Mouse (Mus musculus) c-Kit-positive CD71-negative TER-119-negative erythroid progenitor cells, embryonic 14.5 days (primary cell): ENCODE data around the gene Itgb7.

Experiments used
- DNase-seq: peaks from one replicate; pipeline ENCODE4 v3.0.0-alpha.2; 2013; ENCODE audit warnings: low read depth

Itgb7 gene

GRCm38 (mm10) chr15:102231748-102232147 lies at the start of gene Itgb7:
Gene Itgb7, minus strand, starts transcription at chr15:102231944.
- no peak for DNase-seq

GRCm38 (mm10) chr15:102280623-102281022 lies 48.9 kb upstream of the Itgb7 start:
- no peak for DNase-seq

DNA sequence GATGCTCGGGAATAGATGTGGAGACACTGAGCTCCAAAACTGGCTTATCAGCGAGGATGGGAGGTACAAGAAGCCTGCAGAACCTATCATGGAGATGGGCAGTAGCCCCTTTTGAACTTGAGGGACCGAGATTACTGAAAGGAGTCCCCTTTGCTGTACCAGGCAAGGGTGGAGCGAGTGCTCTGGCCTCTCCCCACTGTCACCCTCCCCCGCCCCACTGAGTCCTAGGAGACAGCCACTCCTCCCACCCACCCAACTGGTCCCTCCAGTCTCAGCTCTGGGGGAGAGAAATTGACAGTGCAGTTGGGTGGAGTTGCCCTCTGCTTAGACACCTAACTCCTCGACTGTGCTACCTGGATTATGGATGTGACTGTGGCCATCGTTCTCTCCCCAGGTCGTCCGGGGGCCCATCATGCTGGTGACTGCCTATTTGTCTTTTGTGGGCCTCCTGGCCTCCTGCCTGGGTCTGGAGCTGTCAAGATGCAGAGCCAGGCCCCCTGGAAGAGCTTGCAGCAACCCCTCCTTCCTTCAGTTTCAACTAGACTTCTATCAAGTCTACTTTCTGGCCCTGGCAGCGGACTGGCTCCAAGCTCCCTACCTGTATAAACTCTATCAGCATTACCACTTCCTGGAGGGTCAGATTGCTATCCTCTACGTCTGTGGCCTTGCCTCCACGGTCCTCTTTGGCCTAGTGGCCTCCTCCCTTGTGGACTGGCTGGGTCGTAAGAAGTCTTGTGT lies 48.2 kb upstream of the Itgb7 start:
- no peak for DNase-seq

DNA sequence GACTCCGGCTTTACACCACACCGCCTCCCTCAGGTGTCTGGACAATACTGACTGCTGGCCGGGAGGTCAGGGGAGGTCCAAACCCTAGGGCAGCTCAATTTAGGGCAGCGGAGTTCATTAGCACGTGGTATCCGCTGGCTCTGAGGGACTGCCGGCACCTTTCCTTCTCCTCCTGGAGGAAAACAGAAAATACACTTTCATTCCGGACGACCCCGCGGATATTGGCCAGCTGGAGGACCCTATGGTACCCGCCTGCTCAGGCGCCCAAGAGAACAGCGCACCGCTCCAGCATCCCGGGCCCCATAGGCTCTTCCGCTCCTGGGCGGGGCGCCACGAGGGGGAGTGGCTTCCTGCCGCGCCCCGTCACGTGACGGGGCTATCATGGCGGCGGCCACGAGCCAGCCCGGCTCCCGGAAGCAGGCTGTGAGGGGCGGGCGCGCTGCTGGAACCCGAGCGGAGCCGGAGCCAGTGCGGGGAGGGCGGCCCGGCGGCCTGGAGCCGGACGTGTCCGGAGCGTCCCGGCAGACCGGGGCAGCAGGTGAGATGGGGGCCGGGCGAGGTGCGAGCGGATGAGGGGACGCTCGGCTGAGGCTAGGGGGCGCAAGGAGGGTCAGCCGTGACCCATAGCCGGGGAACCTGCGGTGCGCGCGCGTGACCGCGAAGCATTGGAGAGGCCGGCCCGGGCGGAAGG lies 47.5 kb upstream of the Itgb7 start, which contains the start of gene Mfsd5:
Gene Mfsd5 (plus strand): TSS at position 363 of the 691 bp plus-strand sequence.
- peak; percentile 76 for DNase-seq

DNA sequence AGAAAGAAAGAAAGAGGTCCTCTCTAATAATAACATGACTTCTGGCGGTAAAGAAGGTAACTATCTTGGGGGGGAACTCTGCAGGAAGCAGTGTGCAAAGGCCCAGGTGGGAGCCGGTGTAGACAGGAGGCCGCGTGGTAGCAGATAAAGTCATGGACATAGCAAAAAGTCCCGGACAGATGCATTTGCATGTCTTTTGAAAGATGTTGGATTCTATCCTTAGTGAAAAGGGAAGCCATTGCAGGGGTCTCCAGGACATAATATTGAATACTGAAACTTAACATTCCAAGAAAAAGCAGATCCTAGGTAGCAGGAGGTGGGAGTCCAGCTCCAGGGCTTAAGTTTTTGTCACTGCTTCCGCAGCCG lies 47.0 kb upstream of the Itgb7 start:
- no peak for DNase-seq

- no peak for DNase-seq
Measured at GRCm38 (mm10) chr15:102273982-102274716, 42.4 kb upstream of the Itgb7 start.

DNA sequence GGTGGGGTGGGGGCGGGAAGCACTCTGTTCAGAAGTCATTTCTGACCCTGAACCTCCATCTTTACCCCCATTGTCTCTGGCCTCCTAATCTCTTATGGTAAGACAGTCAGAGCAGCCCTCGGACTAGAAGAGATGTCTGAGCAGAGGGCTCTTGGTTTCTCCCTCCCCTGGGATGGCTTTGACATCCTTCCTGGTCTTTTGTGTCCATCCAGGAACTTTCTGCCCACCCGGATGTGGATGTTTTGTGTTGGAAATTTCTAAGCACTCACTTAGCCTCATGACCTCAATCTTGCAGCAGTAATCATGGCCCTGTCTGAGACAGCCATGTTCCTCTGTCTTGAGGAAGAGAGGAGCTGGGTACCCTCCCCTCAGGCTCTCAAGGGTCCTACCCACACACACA lies 39.7 kb upstream of the Itgb7 start:
- no peak for DNase-seq

- DNase-seq: no peak
Measured at GRCm38 (mm10) chr15:102270274-102270960, 38.7 kb upstream of the Itgb7 start, which contains the start of gene Gm9918. Gene Gm9918, plus strand, starts transcription at chr15:102270563.

- DNase-seq: no peak
Measured at GRCm38 (mm10) chr15:102265548-102265947, 33.8 kb upstream of the Itgb7 start.

DNA sequence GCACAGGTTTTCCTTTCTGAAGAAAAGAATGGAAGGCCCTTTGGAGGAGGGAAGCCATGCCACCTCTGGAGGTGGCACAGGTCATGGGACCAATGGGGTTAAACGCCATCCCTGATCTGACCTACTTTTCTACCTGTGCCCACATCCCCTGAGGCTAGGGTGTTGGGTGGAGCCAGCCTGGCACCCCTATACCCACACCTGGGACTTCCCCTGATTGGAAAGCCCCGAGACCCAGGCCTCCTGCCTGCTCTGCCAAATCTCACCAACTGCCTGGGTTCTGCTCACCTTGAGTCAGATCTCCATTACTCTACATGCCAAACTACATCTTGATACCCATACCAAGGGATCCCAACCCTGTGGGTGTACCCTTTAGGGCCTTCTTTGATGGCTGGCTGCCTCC lies 31.3 kb upstream of the Itgb7 start:
- no peak for DNase-seq

DNA sequence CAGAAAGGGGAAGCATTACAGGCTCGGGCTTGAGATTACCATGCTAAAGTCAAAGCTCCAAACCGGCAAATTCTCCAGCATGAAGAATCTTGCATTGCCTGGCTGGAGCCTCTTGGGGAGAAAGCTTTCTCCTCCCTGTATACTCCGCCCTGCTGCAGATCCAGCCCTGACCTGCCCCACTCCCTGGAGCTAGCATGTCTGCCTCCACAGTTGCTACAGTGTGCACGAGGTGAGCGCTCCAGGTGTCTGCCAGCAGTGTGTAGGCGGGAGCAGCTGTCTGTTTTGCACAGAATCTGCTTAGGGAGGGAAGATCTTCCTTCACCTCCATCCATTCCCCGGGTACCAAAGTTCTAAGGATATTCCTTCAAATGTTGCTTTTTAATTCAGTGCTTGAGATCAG lies 30.8 kb upstream of the Itgb7 start:
- DNase-seq: no peak

- no peak for DNase-seq
Measured at GRCm38 (mm10) chr15:102258581-102259253, 27.0 kb upstream of the Itgb7 start.

DNA sequence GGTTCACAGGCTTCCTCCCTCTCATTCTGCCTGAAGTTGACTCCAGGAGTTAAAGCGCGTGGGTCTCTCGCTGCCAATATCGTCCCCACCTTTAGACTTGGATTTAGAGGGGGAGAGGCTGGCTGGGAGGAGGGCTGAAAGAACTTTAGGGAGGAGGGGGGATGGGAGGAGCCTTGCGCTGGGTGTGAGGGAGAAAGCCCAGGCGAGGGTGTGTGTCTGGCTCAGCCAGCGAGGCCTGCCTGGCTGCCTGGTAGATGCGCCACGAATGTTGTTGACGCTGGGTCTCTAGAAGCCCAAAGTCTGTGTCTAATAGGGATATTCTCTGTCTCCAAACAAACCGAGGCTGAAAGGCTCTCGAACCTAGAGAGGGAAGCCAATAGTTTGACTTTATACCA lies 26.3 kb upstream of the Itgb7 start:
- no peak for DNase-seq

GRCm38 (mm10) chr15:102257202-102258075 lies 25.7 kb upstream of the Itgb7 start, which contains the start of gene Rarg:
Gene Rarg, minus strand, starts transcription at chr15:102257517.
- no peak for DNase-seq

- no peak for DNase-seq
Measured at GRCm38 (mm10) chr15:102256431-102257201, 24.9 kb upstream of the Itgb7 start.

GRCm38 (mm10) chr15:102255547-102256255 lies 24.0 kb upstream of the Itgb7 start:
- no peak for DNase-seq

GRCm38 (mm10) chr15:102250521-102250920 lies 18.8 kb upstream of the Itgb7 start:
- no peak for DNase-seq

- no peak for DNase-seq
Measured at GRCm38 (mm10) chr15:102249967-102250366, 18.2 kb upstream of the Itgb7 start.

GRCm38 (mm10) chr15:102249251-102249691 lies 17.5 kb upstream of the Itgb7 start:
- DNase-seq: no peak
